Mouse (Mus musculus) heart, adult 18-20 months (tissue): ENCODE data around the gene Plbd1. TPM values are rescaled to one million over a fixed set of nuclear protein-coding genes. Genes with fewer than 3 reads are reported as not detected.

Experiments used
- total RNA-seq, 2 experiments: library from RNA; stranded (reverse); gene quantifications; 2 replicates each; pipeline ENCODE4 v1.2.3; 2021

Plbd1 gene
- total RNA-seq, 2 experiments from 2014 or later = 42.7 to 50.9 TPM

Other genes starting within 250 kb of the Plbd1 start
- not detected for gene E330021D16Rik, start 246.4 kb downstream of the Plbd1 start, total RNA-seq
- gene Atf7ip, start 155.8 kb downstream of the Plbd1 start, total RNA-seq = 10 to 100 TPM; 59.7 to 88.7 TPM
- not detected for gene Gucy2c, start 119.8 kb upstream of the Plbd1 start, total RNA-seq
- gene Hist4h4, start 142.5 kb upstream of the Plbd1 start, total RNA-seq = 1 to 10 TPM; 4.5 to 5.7 TPM
- gene H2afj, start 146.3 kb upstream of the Plbd1 start, total RNA-seq = 10 to 100 TPM; 30.1 to 35.5 TPM
- gene BC049715, start 165.7 kb upstream of the Plbd1 start, total RNA-seq = 1 to 10 TPM in 1 of 2 experiments, under 1 TPM in 1; 0.80 to 1.1 TPM
- gene Wbp11, start 166.3 kb upstream of the Plbd1 start, total RNA-seq = 10 to 100 TPM; 53.4 to 64.0 TPM
- gene Smco3, start 173.5 kb upstream of the Plbd1 start, total RNA-seq = not detected
- gene Art4, start 195.8 kb upstream of the Plbd1 start, total RNA-seq = 10 to 100 TPM; 18.7 to 21.8 TPM
- 100 to 1,000 TPM; 301 to 402 TPM for gene Mgp, start 213.9 kb upstream of the Plbd1 start, total RNA-seq